Mouse (Mus musculus) right cerebral cortex, postnatal 25 days (tissue): ENCODE data around the gene Slc25a22.
"Not testable (repeated sequence)": the region's sequence is repeated elsewhere in the genome, so short reads cannot be mapped to it uniquely, and the experiment has no call there.

Experiments used
- DNase-seq: peaks from one replicate; pipeline ENCODE4 v3.0.0; 2022

Slc25a22 gene

GRCm38 (mm10) chr7:141408833-141409232 is 28.9 kb downstream of the Slc25a22 start:
- DNase-seq = peak; percentile 82

GRCm38 (mm10) chr7:141407670-141408069 is 30.0 kb downstream of the Slc25a22 start:
- DNase-seq = not testable (repeated sequence)

DNA sequence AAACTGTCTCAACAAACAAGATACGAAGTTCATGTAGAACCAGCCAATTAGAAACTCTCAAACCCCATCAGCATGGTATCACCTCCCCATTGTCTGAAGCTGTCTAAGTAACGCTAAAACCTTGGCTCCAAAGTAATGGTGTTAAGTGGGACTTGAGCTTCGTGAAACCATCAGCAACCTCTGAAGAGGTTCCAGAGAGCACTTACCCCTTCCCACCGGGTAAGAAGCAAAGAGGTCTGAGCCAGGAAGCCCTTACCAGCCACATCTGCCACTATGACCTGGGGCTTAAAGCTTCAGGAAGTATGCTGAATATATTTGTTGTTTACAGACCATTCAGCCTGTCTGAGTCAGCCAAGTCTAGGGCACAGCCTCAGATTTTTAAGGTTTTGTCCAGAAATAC is 32.2 kb downstream of the Slc25a22 start:
- no peak for DNase-seq

- peak; percentile 40 for DNase-seq
Observed at GRCm38 (mm10) chr7:141403305-141403704, 34.4 kb downstream of the Slc25a22 start.

DNA sequence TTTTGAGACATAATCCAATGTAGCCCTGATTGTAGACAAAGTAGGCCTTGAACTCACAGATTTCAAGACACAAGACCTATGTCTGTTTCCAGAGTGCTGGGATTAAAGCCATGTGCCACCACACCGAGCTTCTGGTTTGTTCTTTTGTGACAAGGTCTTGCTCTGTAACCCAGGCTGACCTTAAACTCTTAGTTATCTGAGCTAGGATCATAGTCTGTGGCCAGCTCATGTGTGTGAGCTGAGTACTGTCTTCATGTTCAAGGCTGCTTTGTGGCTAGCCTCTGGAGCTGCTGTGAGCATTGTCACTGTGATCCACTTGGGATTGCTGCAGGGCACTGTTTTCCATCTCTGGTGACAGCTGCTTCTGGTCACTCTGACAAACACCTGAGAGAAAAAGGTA is 42.3 kb downstream of the Slc25a22 start:
- no peak for DNase-seq

GRCm38 (mm10) chr7:141394771-141395170 is 42.9 kb downstream of the Slc25a22 start:
- no peak for DNase-seq

GRCm38 (mm10) chr7:141394158-141394557 is 43.5 kb downstream of the Slc25a22 start:
- DNase-seq = no peak

DNA sequence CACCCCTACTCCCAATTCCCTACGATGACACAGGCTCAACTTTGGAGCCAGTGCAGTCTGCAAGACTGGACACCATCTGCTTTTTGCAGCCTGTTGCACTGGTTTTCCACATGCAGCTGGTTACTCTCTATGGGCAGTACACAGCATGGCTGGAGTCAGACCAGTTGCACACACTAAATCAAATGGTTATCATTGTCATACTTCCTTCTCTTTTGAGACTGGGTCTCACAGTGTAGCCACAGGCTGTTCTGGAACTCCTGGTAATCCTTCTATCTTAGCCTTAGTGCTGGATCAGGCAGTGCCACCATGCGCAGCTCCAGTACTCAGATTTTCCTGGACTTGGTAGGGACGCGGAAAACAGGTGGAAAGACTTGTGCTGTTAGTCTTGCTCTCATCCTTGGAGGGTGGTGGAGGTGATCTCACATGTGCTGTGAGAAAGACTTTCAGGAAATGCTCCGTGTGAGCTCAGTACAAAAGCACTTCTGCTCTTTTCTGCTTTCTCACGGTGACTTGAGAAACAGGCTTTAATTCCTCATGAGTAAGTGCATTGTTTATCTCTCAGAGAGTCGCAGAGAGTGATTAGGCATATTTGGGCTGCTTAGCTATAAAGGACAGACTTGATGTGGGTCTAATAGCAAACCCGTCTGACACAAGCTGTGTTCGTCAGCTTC is 45.0 kb downstream of the Slc25a22 start:
- no peak for DNase-seq

GRCm38 (mm10) chr7:141391625-141392551 is 45.8 kb downstream of the Slc25a22 start, which contains the start of gene Taldo1:
Taldo1 (plus strand) TSS chr7:141392199.
- DNase-seq = peak; percentile 97

DNA sequence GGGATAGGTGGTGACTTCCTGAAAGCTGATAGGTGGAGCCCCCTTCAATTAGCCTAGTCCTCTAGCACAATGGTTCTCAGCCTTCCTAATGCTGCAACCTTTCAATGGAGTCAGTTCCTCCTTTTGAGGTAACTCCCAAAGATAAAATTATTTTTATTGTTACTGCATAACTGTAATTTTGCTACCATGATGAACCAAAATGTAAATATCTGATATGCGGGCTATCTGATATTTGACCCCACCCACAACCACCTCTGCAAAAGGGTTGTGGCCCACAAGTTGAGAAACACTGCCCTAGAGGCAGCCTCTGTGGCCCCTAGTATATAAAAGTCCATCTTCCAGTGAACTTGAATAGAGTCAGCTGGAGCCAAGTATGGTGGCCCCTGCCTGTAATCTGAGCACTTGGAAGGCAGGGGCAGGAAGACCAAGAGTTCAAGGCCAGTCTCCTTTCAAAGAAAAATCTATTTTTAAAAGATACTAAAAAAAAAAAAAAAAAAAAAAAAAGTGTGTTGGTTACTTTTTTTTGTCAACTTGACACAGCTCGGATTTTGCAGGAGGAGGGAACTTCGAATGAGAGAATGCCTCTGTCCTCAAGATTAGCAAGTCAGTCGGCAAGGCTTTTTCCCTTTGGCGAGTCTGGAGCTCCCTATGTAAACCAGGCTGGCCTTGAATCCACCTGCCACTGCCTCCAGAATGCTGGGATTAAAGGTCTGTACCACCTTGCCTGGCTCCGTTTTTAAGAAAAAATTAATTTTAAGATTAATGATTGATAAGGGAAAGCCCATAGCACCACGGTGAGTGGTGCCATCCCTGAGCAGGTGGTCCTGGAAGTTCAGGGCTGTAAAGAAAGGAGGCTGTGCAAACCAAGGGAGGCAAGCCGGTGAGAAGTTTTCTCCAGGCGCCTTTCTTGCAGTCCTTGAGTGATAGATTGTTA is 47.1 kb downstream of the Slc25a22 start:
- DNase-seq = no peak

GRCm38 (mm10) chr7:141388487-141389109 is 49.1 kb downstream of the Slc25a22 start:
- no peak for DNase-seq

GRCm38 (mm10) chr7:141387807-141388486 is 49.7 kb downstream of the Slc25a22 start:
- DNase-seq = no peak

DNA sequence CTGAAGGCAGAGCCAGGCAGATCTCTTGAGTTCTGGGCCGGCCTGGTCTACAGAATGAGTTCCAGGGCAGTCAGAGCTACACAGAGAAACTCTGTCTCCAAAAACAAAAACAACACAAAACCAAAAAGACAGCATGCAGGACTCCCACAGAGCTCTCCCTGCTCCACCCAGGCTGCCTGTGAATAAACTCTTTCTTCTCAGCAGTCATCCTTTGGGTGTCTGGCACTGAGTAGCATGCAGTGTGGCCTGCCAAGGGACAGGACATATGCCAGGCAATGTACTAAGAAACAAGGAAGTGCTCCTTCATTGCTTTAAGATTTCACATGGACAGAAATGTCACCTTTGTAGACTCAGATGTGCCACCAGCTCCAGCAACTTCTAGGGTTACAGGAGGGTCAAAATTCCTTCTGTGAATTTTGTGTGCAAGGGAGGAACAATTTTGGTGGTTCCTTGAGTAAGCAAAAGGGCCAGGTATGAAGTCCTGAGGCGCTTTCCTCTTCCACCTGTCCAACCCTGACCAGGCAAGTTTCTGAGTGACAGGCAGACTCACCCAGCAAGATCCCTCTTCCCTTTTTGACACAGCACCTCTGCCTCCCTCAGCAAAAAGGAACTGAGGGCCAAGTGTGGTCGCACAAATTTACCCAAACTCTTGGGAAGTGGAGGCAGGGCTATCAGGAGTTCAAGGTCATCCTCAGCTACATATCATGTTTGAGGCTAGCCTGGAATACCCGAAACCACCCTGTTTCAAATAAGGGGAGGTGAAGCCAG is 56.4 kb downstream of the Slc25a22 start:
- DNase-seq = no peak
